Mouse (Mus musculus) heart, adult 18-20 months (tissue): ENCODE measurements at regions not wholly inside any gene's neighbourhood (a gene's known extent, or its start where the extent isn't known, plus 50 kb on each side); places are given as distances from the start of the nearest gene placed in this dataset.

Experiments used
- DNase-seq, 2 experiments: peaks; one replicate each; pipeline ENCODE4 v3.0.0; 2021 to 2022; ENCODE audit warnings: mixed read lengths in 1 of 2

DNA sequence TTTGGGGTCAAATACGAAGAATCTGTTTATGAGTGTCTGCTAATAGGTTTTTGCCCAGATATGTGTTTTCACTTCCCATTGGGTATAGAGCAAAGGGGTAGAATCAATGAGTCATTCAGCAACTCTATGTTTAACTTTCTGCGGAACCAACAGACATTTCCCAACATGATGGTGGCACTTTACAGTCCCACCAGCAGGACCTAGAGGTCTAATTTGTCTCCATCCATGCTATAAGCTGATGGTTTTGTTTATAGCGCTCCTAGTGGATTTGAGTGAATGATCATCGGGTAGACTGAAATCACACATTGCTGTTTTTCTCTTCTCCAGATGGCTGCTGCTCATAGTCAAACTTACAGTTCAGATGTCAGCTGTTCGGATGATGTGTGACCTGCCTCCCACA, 99.7 kb upstream of the Arid5b start:
- DNase-seq: no peak

GRCm38 (mm10) chr10:68377479-68377878, 98.9 kb upstream of the Arid5b start:
- no peak for DNase-seq

GRCm38 (mm10) chr10:68373875-68374274, 95.3 kb upstream of the Arid5b start:
- DNase-seq: no peak

- no peak for DNase-seq
These were observed 93.2 kb upstream of the Arid5b start for GRCm38 (mm10) chr10:68371785-68372184.

GRCm38 (mm10) chr10:68370986-68371385, 92.4 kb upstream of the Arid5b start:
- no peak for DNase-seq

GRCm38 (mm10) chr10:68366796-68367195, 88.3 kb upstream of the Arid5b start:
- no peak for DNase-seq

DNA sequence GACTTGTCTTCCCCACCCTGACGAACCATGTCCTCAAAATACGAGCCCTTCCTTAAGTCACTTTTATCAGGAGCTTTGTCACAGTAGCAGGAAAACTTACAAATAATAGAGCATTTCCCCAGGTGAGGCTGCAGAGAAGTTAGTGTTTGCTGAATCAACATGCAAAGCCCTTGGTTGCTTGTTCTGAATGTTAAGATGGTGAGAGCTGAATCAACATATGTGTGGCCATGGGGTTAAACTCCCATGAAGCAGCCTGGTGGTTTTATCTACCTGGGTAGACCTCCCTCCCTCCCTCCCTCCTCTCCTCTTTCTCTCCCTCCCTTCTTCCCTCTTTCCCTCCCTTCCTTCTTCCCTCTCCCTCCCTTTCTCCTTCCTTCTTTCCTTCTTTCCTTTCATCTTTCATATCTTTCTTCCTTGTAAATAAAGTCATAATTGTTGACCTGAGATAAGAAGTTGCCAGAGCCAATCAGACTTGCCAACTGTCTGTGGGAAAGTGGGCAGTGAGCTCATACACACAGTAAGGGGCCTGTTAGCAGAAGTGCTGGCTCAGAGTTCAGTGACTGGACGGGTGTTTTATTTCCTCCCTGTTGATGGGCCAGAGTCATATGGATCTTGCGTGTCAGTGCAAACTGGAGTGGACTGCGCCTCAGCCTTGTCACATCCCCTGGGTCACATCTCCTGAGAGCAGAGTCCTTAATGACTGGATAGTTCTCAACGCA, 82.4 kb upstream of the Arid5b start:
- no peak for DNase-seq

DNA sequence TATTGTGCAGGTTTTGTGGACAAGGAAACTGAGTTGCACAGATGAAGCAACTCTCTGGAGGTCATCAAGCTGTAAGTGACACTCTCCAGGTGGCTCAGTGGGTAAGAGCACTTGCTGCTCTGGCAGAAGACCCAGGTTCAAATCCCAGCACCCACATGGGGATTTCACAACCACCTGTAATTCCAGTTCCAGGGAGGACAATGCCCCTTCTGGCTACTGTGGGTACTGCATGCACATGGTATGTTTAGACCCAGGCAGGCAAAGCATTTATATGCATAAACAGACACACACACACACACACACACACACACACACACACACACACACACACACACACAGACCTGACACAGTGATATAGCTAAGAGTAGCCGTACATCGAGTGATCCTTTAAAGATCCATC, 80.6 kb upstream of the Arid5b start:
- DNase-seq: no peak

DNA sequence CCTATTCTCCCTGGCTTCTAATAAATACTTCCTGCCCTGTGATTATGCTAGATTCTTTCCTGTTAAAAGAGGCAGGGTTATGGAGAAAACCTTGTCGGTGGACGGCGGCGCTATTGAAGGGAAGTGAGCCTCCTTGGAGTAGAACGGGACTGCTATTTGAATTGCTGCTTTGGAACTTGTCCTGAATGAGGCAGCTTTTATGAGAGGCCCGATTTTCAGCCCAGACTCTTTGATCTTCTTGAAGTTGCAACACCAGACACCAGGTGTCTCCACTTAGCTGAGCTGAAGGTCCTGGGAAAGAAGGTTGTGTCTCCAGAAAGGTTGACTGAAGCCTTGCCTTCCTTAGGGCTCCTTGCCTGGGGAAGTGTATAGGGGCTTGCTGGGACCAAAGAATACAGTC, 78.4 kb upstream of the Arid5b start:
- no peak for DNase-seq

DNA sequence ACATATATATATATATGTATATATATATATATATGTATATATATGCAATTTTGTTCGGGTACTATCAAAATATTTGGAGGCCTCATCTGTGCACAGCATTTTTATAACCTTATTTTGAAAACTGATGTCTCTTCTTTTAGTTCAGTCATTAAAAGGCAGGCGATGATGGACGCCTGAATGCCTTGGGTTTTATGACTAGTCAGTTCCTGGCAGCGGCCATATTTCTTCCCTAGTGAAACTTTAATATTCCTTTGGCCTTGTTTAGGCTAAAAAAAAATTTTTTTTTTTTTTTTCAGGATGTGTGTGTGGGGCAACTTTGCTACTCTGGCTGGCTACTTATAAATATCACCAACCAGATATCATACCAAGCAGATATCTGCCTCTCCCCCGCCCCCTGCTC, 78.0 kb upstream of the Arid5b start:
- no peak for DNase-seq

GRCm38 (mm10) chr10:68356093-68356485, 77.5 kb upstream of the Arid5b start:
- DNase-seq: peak in 1 of 2 experiments; percentile 25

GRCm38 (mm10) chr10:68355471-68356092, 77.0 kb upstream of the Arid5b start:
- DNase-seq: no peak

DNA sequence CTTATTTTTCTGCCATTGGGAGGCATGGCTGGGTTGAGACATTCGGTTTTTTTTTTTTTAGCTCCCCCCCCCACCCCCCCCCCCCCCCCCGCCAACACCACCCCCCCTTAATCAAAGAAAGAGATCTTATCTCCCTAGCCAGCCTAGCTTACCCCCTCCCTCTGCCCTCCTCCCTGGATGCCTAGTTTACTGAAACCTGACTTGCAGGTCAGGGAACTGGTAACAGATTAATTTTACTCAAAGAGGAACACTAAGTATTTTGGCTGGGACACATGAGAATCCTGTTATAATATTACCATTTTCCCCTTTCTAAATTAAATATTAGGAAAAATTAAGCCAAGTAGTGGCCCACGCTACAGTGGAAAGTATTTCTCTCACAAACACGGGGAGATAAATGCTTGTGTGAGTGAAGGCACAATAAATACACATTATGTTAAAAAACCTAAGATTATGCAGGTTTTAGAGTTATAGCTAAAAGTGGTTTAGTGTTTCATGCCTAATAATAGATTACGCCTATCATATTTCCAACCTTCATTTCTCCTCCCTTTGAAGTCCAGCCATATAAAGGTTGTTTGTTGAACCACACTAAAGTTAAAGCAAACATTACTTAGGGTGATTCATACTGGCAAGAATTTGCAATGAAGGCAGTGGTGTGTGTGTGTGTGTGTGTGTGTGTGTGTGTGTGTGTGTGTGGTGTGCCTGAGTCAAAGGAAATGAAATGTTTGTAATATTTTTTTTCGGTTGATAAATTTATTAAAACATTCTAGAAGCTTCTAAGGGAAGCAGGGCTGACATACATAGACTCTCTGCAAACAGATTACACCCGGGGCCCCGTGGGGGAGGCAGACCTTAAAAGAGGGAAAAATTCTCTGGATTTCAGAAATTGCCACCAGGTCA, 76.0 kb upstream of the Arid5b start:
- peak; percentile 35 to 48 for DNase-seq

DNA sequence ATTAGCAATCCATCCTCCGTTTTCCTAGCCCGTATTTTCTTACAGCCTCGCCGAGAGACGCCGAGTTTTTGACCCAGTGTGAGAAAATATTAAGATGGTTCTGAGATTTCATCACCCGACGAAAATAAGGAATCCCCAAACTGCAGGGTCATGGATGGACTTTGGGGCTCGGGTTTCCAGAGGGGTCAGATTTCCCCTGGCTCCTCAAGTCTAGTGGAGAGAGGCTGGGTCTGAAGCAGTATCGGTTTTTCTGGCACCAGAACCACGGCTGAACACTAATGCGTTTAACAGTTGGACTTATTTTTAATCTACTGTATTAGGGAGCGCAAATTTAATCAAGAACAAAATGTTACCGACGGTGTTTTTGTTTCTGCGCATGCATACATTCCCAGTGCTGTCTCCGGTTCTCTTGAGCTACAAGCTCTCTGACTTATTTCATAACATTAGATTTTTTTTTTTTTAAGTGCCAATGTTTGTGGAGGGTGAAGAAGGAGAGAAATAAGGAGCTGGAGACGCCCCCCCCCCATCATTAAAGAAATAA, 75.2 kb upstream of the Arid5b start:
- DNase-seq: peak; percentile 40 to 46

DNA sequence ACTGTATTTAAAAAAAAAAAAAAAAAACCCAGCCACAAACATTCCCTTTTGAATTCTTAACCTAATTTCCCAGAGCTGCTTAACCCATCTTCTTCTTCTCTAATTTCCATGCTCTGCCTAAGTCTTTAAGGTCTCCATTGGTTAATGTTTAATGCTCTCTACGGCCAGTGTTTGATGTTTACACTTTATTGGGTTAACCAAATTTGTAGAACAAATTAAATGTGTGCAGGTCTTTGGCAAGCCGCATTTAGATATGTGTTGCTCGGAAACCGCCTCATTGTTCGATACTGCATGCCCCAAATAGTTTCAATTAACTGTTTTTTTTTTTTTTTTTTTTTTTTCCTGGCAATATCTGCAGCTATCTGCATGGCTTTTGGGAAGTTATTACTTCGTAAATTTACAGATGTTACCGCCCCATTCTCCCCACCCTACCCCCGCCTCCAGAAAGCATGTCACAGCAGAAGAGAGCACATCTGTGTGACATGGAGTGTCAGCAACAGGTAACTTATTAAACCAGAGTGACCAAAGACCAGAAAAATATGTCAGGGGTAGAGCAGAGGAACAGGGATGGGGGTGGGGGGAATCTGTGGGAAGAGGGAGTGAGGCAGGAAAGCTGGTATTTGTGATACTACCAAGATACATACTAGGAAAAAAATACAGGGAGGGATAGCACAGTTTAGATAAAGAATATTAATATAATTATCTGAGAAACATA, 73.5 kb upstream of the Arid5b start:
- no peak for DNase-seq

DNA sequence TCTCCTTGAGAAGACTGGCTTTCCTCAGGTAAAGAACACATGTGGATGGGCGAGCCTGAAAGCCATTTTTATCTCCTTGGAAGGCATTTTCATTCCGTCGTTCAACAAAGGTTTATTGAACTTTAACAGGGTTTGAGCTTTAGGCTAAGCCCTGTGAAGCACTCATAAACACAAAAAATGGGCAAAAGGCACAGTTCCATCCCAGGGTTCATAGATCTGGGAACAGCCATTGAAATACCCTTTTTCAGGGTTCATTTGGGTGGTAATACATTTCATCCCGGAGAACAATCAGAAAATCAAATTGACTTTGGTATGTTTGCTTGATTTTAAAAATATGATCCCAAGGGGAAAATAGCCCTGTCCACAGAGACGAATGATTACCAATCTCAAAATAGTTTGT, 72.9 kb upstream of the Arid5b start:
- DNase-seq: no peak

DNA sequence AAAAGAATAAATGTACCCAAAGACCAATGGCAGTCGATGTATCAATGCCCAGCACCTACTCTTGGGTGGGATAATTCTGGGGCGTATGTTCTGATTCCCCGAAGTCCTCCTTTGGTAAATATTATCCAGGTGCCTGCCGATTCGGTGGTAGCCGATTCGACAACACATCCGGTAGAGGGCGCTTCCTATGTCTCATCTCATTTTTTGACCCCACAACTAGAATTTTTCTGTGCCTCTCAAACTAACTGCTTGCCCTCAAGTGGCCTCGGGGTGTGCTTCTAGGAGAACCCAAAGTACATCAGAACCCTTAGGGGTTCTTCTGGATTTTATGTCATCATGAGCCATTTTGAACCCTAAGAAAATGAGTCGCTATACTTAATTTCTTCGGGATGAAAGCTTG, 72.3 kb upstream of the Arid5b start:
- DNase-seq: no peak

DNA sequence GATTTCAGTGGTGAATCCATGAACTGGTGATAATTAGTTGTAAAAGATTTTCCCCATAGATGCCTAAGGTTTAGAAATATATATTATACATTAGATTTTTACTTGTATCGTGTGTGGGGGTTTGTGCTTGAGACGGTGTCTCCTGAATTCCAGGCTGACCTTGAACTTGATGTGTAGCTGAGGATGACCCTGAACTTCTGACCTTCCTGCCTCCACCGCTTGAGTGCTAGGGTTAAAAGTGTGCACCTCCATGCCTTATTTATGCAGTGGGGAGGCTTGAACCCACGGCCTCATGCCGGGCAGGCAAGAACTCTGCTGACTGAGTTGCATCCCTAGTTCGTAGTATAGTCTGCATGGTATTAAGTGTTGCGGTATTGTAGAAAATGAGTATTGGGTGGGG, 69.3 kb upstream of the Arid5b start:
- DNase-seq: no peak

DNA sequence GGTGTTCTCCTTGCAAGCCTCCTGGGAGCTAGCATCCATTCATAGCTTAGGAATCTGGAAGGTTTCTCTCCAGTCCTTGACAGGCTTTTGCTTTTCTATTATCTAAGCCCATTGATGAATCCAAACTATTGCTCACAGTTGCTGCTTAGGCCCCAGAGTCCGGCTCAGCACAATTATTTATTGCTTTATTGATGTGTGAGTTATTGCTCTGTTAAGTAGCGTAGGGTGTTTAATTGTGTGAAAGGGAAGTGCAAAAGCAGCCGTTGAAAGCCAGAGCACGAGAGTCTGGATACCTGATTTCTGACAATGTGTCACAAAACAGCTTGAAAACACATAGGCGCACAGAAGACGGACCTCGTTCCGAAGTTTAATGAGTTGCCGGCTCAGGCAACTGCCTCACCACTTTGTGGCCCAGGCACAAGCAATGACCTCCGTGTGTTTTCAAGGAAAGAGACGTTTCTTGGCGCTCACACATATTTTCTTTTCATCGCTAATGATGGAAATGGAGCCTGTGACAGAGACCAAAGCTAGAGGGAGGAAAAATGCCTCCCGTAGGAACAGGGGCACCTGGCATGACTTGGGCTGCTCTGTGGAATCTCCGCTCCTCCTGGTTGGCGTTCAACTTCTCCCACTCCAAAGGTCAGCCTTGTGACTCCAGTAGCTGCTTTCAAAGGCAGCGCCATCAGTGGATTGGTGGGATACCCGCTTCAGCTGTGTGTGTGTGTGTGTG, 66.6 kb upstream of the Arid5b start:
- no peak for DNase-seq

DNA sequence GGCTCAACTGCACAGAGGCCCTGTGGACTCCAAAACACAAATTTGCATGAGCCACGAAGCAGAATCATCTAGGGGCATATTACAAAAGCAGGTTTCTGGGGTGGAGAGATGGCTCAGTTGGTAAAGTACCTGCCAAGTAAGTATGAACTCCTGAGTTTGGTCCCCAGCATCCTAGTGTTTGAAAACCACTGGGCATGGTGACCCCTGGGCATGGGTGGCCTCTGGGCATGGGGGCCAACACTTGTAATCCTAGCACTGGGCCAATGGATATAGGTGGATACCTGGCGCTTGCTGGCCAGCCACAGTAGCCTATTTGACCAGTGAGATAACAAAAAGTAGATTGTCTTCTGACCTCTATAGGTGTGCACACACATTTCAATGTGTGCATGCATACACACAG, 65.7 kb upstream of the Arid5b start:
- DNase-seq: no peak

- DNase-seq: no peak
These were observed 55.5 kb upstream of the Arid5b start for GRCm38 (mm10) chr10:68334054-68334453.
